Mouse (Mus musculus) testis, postnatal 10 days (tissue): ENCODE results near the gene Ap2m1.
"Not testable (repeated sequence)": the region's sequence is repeated elsewhere in the genome, so short reads cannot be mapped to it uniquely, and the experiment has no call there.

ENCODE experiments used
- DNase-seq: peaks from one replicate; pipeline ENCODE4 v3.0.0; 2021; ENCODE audit warnings: low spot score

Gene Ap2m1

GRCm38 (mm10) chr16:20535296-20536080, at the start of gene Ap2m1:
Ap2m1 (plus strand) TSS chr16:20535478.
- DNase-seq = peak; percentile 93

- no peak for DNase-seq
These were observed 49.2 kb upstream of the Ap2m1 start for GRCm38 (mm10) chr16:20486048-20486447.

DNA sequence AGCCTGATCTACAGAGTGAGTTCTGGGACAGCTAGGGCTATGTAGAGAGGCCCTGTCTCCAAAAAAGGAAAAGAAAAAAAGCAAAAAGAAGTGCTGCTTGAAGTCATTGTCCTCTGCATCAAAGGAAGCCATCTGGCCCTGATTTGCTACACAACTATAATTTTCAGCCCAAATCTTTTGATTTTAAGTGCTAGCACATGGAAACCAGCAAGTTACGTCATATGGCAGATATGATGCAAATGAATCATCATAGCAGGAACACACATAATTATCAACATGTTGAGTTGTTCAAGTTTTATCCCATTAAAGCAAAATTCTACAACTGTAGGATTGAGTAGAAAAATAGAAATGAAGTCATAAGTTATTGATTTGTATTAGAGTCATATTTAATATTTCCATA, 47.1 kb upstream of the Ap2m1 start:
- DNase-seq = no peak

DNA sequence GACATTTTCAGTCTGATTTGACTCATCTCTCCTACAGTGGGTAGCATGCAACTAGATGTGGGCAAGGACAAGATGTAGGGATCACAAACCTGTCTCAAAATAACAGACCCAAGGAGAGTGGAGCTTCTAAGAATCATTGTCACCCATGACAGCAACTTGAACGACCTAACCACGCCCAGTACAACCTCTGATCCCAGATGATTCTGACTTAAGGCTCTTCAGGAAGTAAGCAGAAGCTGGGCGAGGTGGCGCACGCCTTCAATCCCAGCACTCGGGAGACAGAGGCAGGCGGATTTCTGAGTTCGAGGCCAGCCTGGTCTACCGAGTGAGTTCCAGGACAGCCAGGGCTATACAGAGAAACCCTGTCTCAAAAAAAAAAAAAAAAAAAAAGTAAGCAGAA, 46.5 kb upstream of the Ap2m1 start:
- DNase-seq = not testable (repeated sequence)

DNA sequence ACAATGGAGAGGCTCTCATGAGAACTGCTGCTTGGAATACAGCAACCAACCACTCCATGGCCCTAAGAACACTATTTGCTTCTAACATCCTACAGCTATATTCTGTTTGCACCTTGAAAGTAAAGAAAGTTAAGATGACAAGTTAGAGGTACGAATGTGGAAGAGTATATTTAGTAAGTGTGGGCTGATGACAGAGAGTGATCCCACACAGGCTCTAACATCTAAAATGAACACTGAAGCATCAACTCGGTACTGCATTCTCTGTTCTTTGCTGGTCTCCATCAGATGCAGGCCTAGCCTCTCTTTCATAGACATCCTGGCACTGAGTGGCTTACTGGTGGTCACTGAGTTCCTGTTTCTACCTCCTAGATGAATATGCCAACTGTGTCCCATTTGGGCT, 46.0 kb upstream of the Ap2m1 start:
- DNase-seq = no peak

DNA sequence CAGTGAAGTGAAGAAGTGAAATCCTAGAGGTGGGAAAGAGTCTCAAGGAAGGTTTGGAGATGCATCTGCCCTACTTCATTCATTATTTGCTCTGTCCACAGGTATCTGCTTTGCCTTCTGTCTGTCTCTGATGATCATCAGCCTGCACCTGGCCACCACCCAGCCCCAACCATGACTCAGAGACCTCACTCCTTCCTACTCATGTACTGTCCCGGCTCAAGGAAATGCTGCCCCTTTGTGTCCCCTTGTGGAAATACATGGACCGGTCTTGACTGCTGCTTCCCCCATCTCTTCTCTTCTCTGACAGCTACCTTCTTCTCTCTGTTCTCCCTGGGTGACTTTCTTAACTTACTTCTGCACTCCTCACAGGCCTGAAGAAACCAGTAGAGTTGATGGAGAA, 44.7 kb upstream of the Ap2m1 start:
- peak; percentile 52 for DNase-seq

- no peak for DNase-seq
These were observed 44.0 kb upstream of the Ap2m1 start for GRCm38 (mm10) chr16:20491301-20491700.

DNA sequence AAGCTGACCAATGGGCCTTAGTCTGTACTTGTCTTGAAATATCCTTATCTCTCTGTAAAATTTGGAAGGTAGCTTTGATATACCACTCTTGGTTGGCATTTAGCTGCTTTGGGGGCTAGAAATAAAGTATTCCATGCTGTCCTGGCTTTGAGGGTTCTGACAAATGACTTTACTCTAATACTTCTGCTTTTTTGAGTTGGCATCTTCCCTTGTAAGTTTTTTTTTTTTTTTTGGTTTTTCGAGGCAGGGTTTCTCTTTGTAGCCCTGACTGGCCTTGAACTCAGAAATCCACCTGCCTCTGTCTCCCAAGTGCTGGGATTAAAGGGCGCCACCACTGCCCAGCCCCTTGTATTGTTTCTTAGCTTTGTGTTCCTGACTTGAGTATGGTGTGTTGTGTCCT, 41.8 kb upstream of the Ap2m1 start:
- no peak for DNase-seq

DNA sequence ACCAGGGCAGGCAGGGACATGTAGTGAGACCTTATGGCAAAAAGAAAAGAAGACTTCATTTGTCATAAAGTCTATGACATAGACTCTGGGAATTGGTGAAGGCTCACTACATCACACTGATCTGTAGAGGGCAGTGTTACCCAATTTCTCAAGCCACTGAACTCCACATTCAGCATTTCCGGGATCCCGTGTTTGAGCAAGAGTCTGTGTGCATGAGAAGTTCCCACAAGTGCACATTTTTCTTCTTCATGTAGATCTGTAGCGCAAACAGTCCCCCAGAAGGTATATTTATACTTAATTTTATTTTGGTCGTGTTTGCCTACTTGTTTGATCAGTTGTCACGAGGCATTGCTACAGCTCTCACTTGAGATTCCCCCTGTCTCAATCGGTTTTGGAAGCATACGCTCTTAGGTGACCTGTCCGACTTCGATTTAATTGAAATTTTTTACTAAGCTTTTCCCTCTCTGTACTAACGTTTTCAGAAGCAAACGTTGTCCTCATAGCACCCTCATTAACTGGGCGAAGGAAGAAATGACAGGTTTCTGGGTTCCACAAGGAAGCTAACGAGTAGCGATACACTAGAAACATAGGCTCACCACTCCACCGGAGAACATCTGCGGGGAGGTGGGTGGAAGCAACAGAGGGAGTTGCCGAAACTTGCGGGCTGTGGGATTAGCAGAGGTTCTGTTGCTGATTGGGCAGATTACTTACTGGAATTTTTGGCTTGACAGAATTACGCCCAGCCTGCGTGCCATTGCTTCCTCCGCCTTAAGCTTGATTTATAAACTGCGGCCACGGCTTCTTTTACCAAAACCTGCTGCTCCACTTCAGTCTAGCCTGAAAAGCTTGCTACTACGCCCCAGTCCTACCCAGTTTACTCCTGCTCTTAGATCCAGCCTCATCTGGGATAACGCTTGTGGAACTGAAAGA, 38.3 kb upstream of the Ap2m1 start:
- no peak for DNase-seq

GRCm38 (mm10) chr16:20497980-20498676, 37.1 kb upstream of the Ap2m1 start:
- DNase-seq = no peak

DNA sequence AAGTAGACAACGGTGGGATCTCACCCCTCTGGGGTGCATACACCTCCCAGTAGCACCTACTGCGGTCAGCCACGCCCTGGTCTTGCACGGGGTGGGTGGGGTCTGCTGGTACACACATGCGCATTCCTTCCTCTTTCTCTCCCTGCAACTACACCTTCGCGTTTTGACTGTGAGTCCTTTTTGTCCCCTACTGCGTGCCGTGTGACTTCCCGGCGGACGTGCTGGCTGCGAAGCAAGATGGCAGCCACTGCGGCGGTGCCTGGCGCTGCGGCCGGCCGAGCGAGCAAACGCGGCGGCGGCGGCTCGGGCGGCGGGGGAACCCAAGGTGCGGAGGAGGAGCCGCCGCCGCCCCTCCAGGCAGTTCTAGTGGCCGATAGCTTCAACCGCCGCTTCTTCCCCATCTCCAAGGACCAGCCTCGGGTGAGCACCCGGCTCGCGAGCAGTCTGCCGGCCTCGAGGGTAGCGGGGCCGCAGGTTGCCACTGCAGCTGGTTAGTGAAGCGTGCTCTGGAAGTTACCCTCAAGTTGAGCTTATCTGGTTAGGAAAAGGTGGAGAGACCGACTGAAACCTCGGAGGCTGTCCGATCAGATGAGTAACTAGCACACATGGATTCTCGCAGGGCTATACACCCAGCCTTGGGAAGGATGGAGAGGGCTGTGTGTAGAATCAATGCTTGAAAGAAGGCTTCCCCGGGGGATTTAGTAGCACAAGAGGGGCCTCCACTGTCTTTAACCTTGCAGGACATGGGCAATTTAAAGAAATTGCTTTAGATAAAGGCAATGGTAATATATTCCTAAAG, 36.4 kb upstream of the Ap2m1 start, which contains the start of gene Eif2b5:
Eif2b5 (plus strand) TSS at position 141 of the 799 bp plus-strand sequence.
- peak; percentile 90 for DNase-seq

DNA sequence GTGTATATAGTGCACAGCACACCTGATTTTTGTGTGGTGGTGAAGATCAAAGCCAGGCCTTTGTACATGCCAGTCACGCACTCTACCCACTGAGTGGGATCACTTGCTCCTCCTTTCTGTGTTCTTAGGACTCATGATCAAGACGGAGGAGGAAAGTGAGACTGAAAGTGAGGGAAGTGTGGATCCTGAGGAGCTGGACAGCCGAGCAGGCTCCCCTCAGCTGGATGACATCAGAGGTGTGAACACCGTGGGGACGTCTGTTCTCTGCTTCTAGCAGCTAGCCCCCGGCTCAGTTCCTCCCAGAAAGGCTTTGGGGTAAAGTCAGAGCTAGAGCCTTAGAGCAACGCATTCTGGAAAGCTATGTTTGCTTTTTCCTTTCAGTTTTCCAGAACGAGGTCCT, 29.3 kb upstream of the Ap2m1 start:
- DNase-seq = no peak

GRCm38 (mm10) chr16:20509349-20509748, 25.9 kb upstream of the Ap2m1 start:
- peak; percentile 69 for DNase-seq

- DNase-seq = no peak
These were observed 23.9 kb upstream of the Ap2m1 start for GRCm38 (mm10) chr16:20511277-20511847.

GRCm38 (mm10) chr16:20516032-20516431, 19.2 kb upstream of the Ap2m1 start:
- no peak for DNase-seq

DNA sequence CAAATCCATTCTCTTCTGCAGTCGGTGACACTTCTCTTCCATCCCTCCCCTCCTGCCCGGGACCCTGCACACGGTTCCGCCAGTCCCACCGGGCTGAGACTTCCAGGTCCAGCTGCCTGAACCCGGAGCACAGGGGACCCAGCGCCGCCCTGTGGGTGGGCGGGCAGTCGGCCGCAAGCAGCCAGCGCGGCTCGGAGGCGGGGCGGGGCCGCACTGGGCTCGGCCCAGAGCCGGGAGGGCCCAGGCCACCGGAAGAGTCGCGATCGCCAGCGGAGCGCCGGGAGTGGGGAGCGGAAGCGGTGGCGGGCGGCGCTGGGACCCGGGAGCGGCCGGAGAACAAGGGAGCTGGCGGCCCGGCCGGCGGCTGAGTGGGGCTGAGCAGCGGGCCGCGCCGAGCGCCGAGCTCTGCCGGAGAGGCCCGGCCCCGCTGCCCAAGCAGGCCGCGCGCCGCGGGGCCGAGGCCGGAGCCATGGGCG, 18.5 kb upstream of the Ap2m1 start, which contains the start of gene Dvl3:
Dvl3 (plus strand) TSS at position 257 of the 476 bp plus-strand sequence.
- DNase-seq = peak; percentile 93

GRCm38 (mm10) chr16:20517216-20517615, 18.1 kb upstream of the Ap2m1 start:
- DNase-seq = no peak

GRCm38 (mm10) chr16:20517701-20518374, 17.4 kb upstream of the Ap2m1 start:
- no peak for DNase-seq

- DNase-seq = no peak
These were observed 11.4 kb upstream of the Ap2m1 start for GRCm38 (mm10) chr16:20523886-20524285.

DNA sequence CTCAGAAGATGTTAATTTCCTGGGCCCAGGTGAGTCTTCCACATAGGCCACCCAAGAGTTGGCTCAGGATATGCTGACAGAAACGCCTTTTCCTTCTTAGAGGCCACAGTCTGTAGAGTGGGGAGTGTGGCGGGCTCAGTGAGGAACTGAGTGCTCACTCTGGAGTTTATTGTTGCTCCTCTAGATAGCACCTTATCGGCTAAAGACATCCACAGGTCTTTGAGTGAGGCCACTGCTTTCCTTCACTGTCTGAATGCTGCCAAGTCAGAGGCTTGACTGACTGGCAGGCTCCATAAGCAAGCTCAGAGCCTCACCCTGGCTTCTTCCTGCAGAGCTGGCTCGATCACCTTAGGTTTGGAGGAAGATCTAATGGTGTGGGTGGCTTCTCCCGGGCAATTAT, 6.5 kb upstream of the Ap2m1 start:
- no peak for DNase-seq
